Mouse (Mus musculus) hindbrain, embryonic 12.5 days (tissue): ENCODE results near the gene Inpp5a. TPM values are rescaled to one million over a fixed set of nuclear protein-coding genes. Genes with fewer than 3 reads are reported as not detected.
A peak's percentile ranks its signal among the peaks of the same experiment; 100 is the strongest.

Experiments
- ATAC-seq: fragments of 200-750 bp; cut with Nextera tagmentation; 2 replicates; pipeline ENCODE4 v1.8.0; 2017; ENCODE audit warnings: moderate TSS enrichment; ENCODE audit not compliant: low FRiP score
- H3K27ac ChIP-seq: fragments of 300-500 bp; sonication (generic); 2 replicates; pipeline ENCODE4 v1.5.1; 2016; ENCODE audit warnings: mild to moderate bottlenecking
- H3K27me3 ChIP-seq: fragments of 300-500 bp; sonication (generic); 2 replicates; pipeline ENCODE4 v1.6.1; 2016; ENCODE audit warnings: mild to moderate bottlenecking
- H3K36me3 ChIP-seq: fragments of 300-500 bp; sonication (generic); 2 replicates; pipeline ENCODE4 v1.6.1; 2016; ENCODE audit warnings: mild to moderate bottlenecking
- H3K4me1 ChIP-seq: fragments of 300-500 bp; sonication (generic); 2 replicates; pipeline ENCODE4 v1.6.1; 2016
- H3K4me2 ChIP-seq: fragments of 300-500 bp; sonication (generic); replicated peaks from 2 replicates; pipeline ENCODE4 v1.6.1; 2016; ENCODE audit warnings: mild to moderate bottlenecking
- H3K4me3 ChIP-seq: fragments of 300-500 bp; sonication (generic); 2 replicates; pipeline ENCODE4 v1.5.1; 2016; ENCODE audit warnings: mild to moderate bottlenecking
- H3K9ac ChIP-seq: fragments of 300-500 bp; sonication (generic); 2 replicates; pipeline ENCODE4 v1.6.1; 2016; ENCODE audit warnings: mild to moderate bottlenecking, moderate library complexity
- H3K9me3 ChIP-seq: fragments of 300-500 bp; sonication (generic); replicated peaks from 2 replicates; pipeline ENCODE4 v1.6.1; 2016; ENCODE audit warnings: mild to moderate bottlenecking
- WGBS: fragments of 180-500 bp; shearing (Covaris S2); methylation state at CpG from one replicate; pipeline ENCODE4 v1.1.7; 2016; 5-methylcytosine and 5-hydroxymethylcytosine counted together
- polyA plus RNA-seq: library from polyadenylated mRNA; unstranded; fragments of >200 nt; fragmentation: Nextera tagmentation; extraction: Ambion mirVana; gene quantifications from 2 replicates; pipeline ENCODE4 v1.2.1, GENCODE M21; 2016

Inpp5a gene
- polyA plus RNA-seq, 1 experiment from 2014 or later = 26.4 TPM

GRCm38 (mm10) chr7:139540601-139541000 lies 151.7 kb downstream of the Inpp5a start:
- WGBS = 83% methylated on average over 1 of the region's 1 CpGs
- Histone ChIP-seq H3K27me3 (peaks cover 90% of the 10 kb centered on the region), H3K4me1 (peaks cover 15% of the 10 kb centered on the region), H3K9me3 (no peaks in the 10 kb centered on the region), H3K36me3 (no peaks in the 10 kb centered on the region), H3K9ac (no peak overlapping the region), H3K4me3 (no peak overlapping the region), H3K27ac (no peak overlapping the region), H3K4me2 (no peak overlapping the region)
- ATAC-seq = no peak

GRCm38 (mm10) chr7:139541422-139541821 lies 152.5 kb downstream of the Inpp5a start:
- WGBS = 89% methylated on average over 6 of the region's 6 CpGs
- Histone ChIP-seq H3K9ac (no peak overlapping the region), H3K27me3 (peaks cover 90% of the 10 kb centered on the region), H3K27ac (no peak overlapping the region), H3K4me2 (no peak overlapping the region), H3K4me3 (no peak overlapping the region), H3K36me3 (no peaks in the 10 kb centered on the region), H3K4me1 (peaks cover 20% of the 10 kb centered on the region), H3K9me3 (no peaks in the 10 kb centered on the region)
- no peak for ATAC-seq

GRCm38 (mm10) chr7:139544706-139545625 lies 156.1 kb downstream of the Inpp5a start:
- Histone ChIP-seq H3K27ac (peak overlapping the region; percentile 61), H3K4me3 (no peak overlapping the region), H3K36me3 (no peaks in the 10 kb centered on the region), H3K27me3 (peaks cover 90% of the 10 kb centered on the region), H3K9ac (no peak overlapping the region), H3K4me1 (peaks cover 31% of the 10 kb centered on the region), H3K4me2 (peak overlapping the region; percentile 8; the same call in 1 of the 2 replicates), H3K9me3 (no peaks in the 10 kb centered on the region)
- ATAC-seq = peak; percentile 95
- 34% methylated on average over 12 of the region's 12 CpGs for WGBS

- Histone ChIP-seq H3K9ac (no peak overlapping the region), H3K36me3 (no peaks in the 10 kb centered on the region), H3K4me1 (peaks cover 32% of the 10 kb centered on the region), H3K4me3 (no peak overlapping the region), H3K4me2 (no peak overlapping the region), H3K27me3 (peaks cover 90% of the 10 kb centered on the region), H3K9me3 (no peaks in the 10 kb centered on the region), H3K27ac (no peak overlapping the region)
- no peak for ATAC-seq
- WGBS = 72% methylated on average over 2 of the region's 2 CpGs
These were observed 158.4 kb downstream of the Inpp5a start for GRCm38 (mm10) chr7:139547325-139547724.

- H3K9ac ChIP-seq = no peak overlapping the region
- ATAC-seq = no peak
- no peaks in the 10 kb centered on the region for H3K9me3 ChIP-seq
- peaks cover 21% of the 10 kb centered on the region for H3K4me1 ChIP-seq
- no peaks in the 10 kb centered on the region for H3K36me3 ChIP-seq
- H3K27ac ChIP-seq = no peak overlapping the region
- 62% methylated on average over 3 of the region's 3 CpGs for WGBS
- no peak overlapping the region for H3K4me3 ChIP-seq
- peaks cover 89% of the 10 kb centered on the region for H3K27me3 ChIP-seq
- H3K4me2 ChIP-seq = no peak overlapping the region
These were observed 161.3 kb downstream of the Inpp5a start for GRCm38 (mm10) chr7:139550086-139550783.

- H3K4me3 ChIP-seq = no peak overlapping the region
- no peaks in the 10 kb centered on the region for H3K9me3 ChIP-seq
- no peaks in the 10 kb centered on the region for H3K36me3 ChIP-seq
- H3K4me2 ChIP-seq = no peak overlapping the region
- 48% methylated on average over 2 of the region's 2 CpGs for WGBS
- H3K4me1 ChIP-seq = peaks cover 16% of the 10 kb centered on the region
- peaks cover 85% of the 10 kb centered on the region for H3K27me3 ChIP-seq
- no peak overlapping the region for H3K27ac ChIP-seq
- H3K9ac ChIP-seq = no peak overlapping the region
- no peak for ATAC-seq
These were observed 162.6 kb downstream of the Inpp5a start for GRCm38 (mm10) chr7:139551519-139551918.

- ATAC-seq = no peak
- WGBS = 28% methylated on average over 5 of the region's 5 CpGs
These were observed 167.4 kb downstream of the Inpp5a start for GRCm38 (mm10) chr7:139556331-139556730.

GRCm38 (mm10) chr7:139556746-139557526 lies 168.0 kb downstream of the Inpp5a start:
- Histone ChIP-seq H3K4me1 (peaks cover 14% of the 10 kb centered on the region), H3K4me3 (no peak overlapping the region), H3K36me3 (no peaks in the 10 kb centered on the region), H3K9ac (no peak overlapping the region), H3K9me3 (no peaks in the 10 kb centered on the region), H3K4me2 (no peak overlapping the region), H3K27ac (no peak overlapping the region), H3K27me3 (peaks cover 83% of the 10 kb centered on the region)
- ATAC-seq = no peak
- 32% methylated on average over 10 of the region's 10 CpGs for WGBS

More at GRCm38 (mm10) chr7:139556331-139556730, 167.4 kb downstream of the Inpp5a start:
- Histone ChIP-seq H3K27ac (no peak overlapping the region), H3K4me1 (peaks cover 14% of the 10 kb centered on the region), H3K4me3 (no peak overlapping the region), H3K36me3 (no peaks in the 10 kb centered on the region), H3K27me3 (peaks cover 85% of the 10 kb centered on the region), H3K4me2 (no peak overlapping the region), H3K9me3 (no peaks in the 10 kb centered on the region), H3K9ac (no peak overlapping the region)

GRCm38 (mm10) chr7:139559659-139560058 lies 170.8 kb downstream of the Inpp5a start:
- H3K36me3 ChIP-seq = no peaks in the 10 kb centered on the region
- peaks cover 16% of the 10 kb centered on the region for H3K4me1 ChIP-seq
- no peaks in the 10 kb centered on the region for H3K9me3 ChIP-seq
- H3K4me3 ChIP-seq = no peak overlapping the region
- H3K27ac ChIP-seq = no peak overlapping the region
- 90% methylated on average over 10 of the region's 10 CpGs for WGBS
- no peak overlapping the region for H3K4me2 ChIP-seq
- no peak overlapping the region for H3K9ac ChIP-seq
- no peak for ATAC-seq
- peaks cover 76% of the 10 kb centered on the region for H3K27me3 ChIP-seq

- Histone ChIP-seq H3K27ac (0 out of 2 replicates have a peak overlapping the region, but pooled peaks have one; percentile 2), H3K4me3 (no peak overlapping the region), H3K9ac (no peak overlapping the region), H3K9me3 (no peaks in the 10 kb centered on the region), H3K27me3 (peaks cover 58% of the 10 kb centered on the region), H3K4me2 (no peak overlapping the region), H3K4me1 (peaks cover 10% of the 10 kb centered on the region), H3K36me3 (no peaks in the 10 kb centered on the region)
- 64% methylated on average over 4 of the region's 4 CpGs for WGBS
- no peak for ATAC-seq
These were observed 174.5 kb downstream of the Inpp5a start for GRCm38 (mm10) chr7:139563425-139563824.

- Histone ChIP-seq H3K4me2 (no peak overlapping the region), H3K4me3 (no peak overlapping the region), H3K9ac (no peak overlapping the region), H3K36me3 (no peaks in the 10 kb centered on the region), H3K4me1 (peaks cover 10% of the 10 kb centered on the region), H3K27ac (no peak overlapping the region), H3K9me3 (no peaks in the 10 kb centered on the region), H3K27me3 (peaks cover 51% of the 10 kb centered on the region)
- 86% methylated on average over 2 of the region's 2 CpGs for WGBS
- ATAC-seq = no peak
These were observed 175.3 kb downstream of the Inpp5a start for GRCm38 (mm10) chr7:139564161-139564560.

GRCm38 (mm10) chr7:139565998-139566397 lies 177.1 kb downstream of the Inpp5a start:
- Histone ChIP-seq H3K9ac (no peak overlapping the region), H3K27me3 (peaks cover 42% of the 10 kb centered on the region), H3K4me2 (no peak overlapping the region), H3K36me3 (no peaks in the 10 kb centered on the region), H3K4me3 (no peak overlapping the region), H3K9me3 (no peaks in the 10 kb centered on the region), H3K27ac (no peak overlapping the region), H3K4me1 (peaks cover 10% of the 10 kb centered on the region)
- ATAC-seq = no peak
- 67% methylated on average over 6 of the region's 6 CpGs for WGBS
